Mouse (Mus musculus): ENCODE data around the gene Ogfod1.
A peak's percentile ranks its signal among the peaks of the same experiment; 100 is the strongest.
"Not testable (repeated sequence)": the region's sequence is repeated elsewhere in the genome, so short reads cannot be mapped to it uniquely, and the experiment has no call there.

Ogfod1 gene

DNA sequence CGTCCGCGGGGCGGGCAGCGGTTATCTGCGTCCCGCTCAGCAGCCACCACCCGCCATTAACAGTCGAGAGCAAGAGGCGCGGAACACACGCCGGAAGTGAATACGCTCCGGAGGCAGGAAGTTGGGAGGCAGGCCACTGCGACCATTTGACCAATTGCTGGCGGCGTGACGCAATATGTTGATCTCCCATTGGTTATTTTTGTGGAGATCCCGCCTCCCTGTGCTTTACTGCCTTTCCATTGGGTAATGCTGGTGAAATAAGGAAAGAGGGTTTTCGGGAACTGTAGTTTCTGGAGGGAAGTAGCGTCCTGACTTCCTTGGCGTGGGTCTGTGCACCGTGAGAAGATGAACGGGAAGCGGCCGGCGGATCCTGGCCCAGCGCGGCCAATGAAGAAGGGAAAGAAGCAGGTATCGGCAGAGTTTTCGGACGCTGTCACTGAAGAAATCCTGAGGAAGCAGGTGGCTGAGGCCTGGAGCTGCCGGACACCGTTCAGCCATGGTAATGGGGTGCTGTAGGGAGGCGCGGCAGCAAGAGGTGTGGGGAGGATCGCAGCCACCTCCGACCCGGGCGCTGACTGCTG lies at the start of gene Ogfod1, which contains the start of gene Nudt21:
Gene Ogfod1 (plus strand): TSS at position 255 of the 581 bp plus-strand sequence.
Gene Nudt21 (minus strand): TSS at position 88 of the 581 bp plus-strand sequence.
- DNase-seq (ENCODE audit: low spot score) = peak; percentile 98

DNA sequence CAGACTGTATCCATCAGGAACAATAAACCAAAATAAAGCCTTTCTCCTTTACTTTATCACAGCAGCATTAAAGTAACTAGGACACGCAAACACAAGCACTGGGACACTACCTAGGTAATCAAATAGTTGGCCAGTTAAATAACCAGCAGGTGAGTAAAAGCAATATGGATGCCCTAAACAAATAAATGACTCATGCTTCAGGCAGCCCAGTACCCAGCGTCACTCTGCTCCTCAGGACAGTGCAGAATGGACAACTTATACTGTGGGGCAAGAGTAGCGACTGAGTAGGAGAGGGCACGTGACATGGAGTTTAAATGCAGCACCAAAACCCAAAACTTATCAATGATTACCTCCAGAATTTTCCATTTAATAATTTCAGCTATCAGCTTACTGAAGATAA lies 47.3 kb upstream of the Ogfod1 start:
- no peak for DNase-seq (ENCODE audit: low spot score)

DNA sequence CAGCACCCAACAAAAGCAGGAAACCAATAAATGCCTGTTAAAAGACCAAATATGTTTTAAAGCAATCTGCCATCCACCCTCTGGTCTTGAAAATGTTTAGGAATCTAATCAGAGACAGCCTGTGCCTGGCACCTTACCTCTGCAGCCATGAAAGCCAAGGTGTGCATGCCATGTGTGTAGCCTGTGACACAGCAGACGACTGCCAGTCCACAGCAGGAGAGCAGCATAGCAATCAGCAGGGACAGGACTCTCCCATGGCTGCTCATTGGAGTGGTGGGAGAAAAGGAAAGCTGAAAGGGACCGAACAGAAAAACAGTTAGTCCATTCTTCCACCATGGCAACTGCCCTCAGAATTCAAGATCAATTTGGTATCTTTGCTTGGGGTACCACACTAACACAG lies 38.0 kb upstream of the Ogfod1 start:
- DNase-seq (ENCODE audit: low spot score) = no peak

DNA sequence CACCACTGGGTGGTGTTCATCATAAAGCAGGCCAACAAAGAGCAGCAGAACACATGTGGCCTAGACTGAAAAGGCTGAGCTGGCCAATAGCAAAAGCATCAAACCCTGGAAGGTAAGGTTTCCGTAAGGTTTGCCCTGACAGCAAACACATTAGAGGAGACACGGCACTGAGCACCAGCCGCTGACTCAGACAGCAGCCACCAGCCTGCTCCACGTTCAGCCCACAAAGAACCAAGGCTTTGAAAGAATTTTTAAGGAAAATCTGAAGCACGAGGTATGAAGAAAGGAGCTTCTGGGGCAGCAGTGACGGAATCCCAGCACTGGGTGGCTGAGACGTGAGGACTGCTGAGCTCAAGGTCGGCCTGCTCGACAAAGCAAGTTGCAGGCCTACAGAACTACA lies 32.9 kb upstream of the Ogfod1 start:
- no peak for DNase-seq (ENCODE audit: low spot score)

DNA sequence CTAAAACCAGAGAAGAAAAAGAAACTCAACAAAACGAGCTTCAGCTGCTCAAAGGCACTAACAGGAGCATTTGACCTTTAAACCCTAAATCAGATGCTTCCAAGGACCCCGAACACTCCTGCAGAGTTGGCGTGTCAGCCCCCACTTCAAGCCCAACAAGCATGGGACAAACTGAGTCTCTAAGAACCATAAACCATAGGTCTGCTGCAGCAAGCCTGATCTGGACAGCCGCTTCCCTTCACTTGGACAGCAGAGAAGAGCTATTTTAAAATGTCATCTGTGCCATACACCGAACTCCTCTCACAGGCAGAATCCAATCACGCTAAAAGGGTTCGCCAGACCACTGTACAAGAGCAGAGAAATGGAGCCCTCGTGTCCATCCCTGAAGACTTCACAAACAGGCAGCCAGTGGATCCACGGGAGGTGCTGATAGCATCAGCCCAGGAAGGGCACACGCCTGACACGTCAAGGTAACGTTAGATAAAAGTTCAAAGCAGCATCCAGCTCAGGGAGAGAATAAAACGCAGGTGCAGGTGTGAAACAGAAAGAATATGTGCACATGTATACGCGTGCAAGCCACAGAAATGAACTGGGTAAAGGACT lies 27.7 kb upstream of the Ogfod1 start:
- no peak for DNase-seq (ENCODE audit: low spot score)

DNA sequence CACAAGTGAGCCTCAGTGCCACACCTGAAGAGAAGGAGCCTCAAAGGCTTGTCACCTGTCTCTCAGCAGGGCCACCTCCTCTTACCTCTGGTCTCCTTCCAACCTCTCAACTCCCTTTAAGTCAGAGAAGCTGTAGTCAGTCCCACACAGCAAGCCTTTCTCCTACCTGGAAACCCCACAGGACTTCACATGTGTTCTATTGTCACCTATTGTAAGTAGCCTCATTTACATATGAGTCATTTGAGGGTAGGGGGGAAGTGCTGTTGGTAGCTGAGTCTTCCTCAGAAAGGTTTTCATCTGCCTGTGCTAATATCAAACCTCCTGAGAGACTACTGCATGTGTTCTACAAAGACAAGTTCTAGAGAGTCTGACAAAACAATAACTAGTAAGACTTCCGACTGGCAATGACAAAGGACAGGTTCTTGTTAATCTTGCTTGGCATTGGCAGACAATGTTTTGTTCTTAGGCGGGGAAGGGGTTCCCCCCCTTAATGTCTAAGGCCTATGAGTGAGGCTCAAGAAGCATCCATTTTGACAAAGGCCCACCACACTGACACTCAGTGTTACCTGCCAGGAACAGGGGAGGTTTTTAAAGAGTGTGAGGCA lies 26.8 kb upstream of the Ogfod1 start:
- DNase-seq (ENCODE audit: low spot score) = no peak

DNA sequence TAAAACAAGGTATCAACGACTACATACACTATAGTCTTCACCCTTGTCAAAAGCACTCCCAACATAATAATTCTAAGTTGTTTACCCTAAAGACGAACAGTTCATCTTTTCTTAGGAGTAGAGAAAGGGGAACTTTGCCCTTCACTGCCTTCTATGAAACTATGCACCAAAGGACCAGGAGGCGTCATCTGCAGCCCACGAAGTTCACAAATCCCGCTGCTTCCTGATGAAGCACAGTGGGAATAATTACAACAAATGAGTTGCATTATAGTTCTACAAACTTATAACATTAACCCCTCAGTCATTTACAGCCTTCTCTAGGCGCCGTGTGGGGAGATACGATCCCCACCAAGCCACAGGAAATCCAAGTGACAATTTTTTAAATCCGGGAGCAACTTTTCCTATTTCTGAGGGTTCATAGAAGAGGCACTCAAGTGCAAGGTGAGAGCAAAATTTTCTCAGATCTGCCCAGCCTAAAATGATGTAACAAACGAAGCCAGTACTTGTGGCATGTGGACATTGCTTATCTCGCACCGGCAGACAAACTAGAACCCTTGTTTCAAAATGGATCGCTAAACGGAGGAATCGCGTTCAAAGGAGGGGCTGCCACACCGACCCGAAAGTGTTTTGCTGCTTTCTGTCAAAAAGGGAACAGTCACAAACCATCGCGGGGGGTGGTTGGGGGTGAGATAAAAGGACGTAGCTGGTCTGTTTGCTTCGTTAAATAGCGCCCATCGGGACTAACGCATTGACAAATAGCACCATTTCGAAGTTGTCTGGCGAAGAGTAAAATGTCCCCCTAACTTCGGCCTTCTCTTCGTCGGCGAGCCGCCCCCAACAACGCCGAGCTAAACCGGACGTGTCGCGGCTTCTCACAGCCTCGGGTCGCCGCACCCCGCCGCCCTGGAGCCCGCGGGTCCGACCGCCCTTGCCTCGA lies 25.7 kb upstream of the Ogfod1 start:
- no peak for DNase-seq (ENCODE audit: low spot score)

DNA sequence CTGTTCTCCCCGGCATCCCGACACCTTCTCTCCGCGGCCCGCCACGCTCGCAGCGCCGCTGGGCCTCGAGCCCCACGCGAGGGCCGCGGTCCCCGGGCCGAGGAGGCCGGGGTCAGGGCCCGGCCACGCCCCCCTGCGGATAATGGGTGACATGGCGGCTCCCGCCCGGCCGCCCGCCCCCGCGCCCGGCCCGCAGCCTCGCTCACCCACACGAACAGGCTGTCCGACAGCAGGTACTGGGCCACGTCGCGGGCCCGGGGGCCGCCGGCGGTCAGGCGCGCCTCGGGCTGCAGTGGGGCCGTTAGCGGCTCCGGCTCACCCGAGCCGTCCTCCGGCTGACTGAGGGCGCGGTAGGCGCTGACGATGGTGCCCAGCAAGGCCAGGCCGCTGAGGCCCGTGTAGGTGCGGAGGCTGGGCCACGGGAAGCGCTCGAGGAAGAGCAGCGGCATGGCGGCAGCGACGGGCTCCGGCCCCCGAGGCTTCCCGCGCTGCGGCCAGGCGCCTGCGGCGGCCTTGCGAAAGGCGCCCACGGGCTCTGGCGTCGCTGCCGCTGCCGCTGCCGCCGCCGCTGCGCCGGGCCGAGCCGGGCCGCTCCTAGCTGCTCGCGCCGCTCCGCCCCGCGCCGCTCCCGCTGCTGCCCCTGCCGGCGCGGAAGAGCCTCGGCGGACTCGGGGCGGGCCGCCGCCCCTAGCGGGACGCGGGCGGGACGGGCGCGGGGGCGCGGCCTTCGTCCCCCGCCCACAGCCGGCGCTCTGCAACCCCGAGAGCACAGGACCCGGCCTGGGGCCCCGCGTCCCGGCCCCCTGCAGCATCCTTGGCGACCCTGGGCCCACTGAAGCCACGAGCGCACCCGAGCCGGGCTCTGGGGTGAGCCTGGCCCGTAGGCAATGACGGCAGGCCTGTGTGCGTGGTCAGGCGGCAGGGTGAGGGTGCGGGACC lies 24.7 kb upstream of the Ogfod1 start, which contains the start of gene Amfr:
Gene Amfr (minus strand): TSS at position 830 of the 939 bp plus-strand sequence.
- no peak for DNase-seq (ENCODE audit: low spot score)

DNA sequence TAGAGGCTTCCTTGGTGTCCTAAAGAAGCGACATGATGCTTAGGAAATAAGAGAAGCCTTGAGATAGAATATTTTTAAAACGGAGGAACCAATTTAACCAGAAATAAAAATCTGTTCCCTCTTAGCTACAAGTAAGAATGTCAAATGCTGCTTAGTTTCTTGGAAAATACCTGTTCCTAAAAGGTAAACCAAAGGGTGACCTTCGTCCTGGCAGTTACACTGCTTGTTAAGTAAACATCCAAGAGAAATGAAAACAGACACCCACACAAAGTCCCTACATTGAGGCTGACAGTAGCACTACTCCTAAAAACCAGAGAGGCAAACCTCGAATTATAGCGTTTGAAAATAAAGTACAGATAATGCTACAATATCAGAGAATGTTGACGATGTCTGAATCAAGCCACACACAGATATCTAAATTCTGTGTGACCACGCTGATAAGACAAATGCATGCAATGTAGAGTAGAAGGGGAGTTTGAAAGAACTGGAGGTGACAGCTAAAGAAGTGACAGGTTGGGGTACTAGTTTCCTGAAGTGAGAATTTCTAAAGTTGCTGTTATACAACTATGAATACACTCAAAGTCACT lies 23.9 kb upstream of the Ogfod1 start:
- no peak for DNase-seq (ENCODE audit: low spot score)

DNA sequence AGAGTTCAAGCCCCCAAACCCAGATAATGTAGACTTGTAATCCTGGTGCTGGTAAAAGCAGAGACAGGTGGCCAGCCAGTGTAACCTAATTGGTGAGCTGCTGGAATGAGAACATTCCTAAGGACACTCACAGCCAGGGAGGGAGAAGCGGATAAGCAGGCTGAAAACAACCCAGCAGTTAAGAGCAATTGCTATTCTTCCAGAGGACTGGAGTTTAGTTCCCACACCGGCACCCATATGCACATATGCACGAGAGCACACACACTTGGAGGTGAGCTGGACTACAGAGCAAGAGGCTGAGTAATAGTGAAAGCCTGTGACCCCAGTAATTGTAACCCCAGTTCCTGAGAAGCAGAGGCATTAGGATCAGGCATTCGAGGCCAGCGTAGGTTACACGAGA lies 13.1 kb upstream of the Ogfod1 start:
- DNase-seq (ENCODE audit: low spot score) = no peak

DNA sequence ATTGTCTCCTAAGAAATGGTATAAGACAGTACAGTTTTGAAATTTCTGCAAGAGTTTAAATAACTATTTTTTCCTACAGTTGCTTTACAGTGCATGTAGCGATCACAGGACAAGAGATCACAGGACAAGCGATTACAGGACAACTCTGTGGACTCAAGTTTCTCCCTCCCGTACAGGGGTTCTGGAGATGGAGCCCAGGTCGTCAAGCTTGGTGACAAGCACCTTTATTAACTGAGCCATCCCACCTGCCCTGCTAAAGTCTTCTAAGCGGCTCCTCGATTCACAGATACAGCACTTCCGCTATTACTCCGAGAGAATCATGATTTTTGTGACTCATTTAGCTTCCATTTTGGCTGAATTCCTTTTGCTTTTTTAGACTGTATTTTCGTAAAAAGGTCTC lies 7.3 kb upstream of the Ogfod1 start:
- no peak for DNase-seq (ENCODE audit: low spot score)

DNA sequence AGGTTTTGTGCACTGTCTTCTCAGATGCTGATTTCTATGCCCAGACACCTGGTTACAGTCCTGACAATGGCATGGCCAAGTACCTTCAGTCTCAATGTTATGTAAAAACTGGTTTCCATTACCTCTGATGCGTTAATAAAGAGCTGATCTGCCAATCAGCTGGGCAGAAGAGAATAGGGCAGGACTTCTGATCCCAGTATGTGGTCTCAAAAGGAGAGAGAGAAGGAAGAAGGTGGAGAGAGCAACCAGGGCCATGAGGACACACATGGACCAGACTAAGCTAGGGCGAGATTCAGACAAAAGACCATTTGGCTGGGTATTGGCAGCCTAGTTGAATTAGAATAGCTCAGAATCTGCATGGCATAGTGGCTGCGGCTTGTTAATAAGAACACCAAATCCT lies 3.4 kb upstream of the Ogfod1 start:
- DNase-seq (ENCODE audit: low spot score) = no peak

DNA sequence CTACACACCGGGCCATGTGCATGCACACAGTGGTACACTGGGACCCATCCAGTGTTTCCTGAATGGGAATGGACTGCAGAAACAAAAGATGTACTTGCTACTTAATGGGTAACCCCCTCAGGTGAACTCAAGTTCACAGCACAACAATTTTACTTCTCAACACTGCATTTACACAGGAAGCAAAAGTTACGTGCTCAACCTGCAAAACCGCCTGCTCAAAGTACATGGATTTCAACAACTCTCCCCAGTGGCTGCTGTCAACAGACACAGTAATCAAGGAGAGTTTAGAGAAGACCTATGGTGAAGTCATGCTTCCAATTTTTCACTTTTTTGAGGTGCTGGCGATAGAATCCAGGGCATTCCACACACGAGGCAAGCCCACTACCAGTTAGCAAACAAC lies 1.8 kb upstream of the Ogfod1 start:
- DNase-seq (ENCODE audit: low spot score) = no peak

DNA sequence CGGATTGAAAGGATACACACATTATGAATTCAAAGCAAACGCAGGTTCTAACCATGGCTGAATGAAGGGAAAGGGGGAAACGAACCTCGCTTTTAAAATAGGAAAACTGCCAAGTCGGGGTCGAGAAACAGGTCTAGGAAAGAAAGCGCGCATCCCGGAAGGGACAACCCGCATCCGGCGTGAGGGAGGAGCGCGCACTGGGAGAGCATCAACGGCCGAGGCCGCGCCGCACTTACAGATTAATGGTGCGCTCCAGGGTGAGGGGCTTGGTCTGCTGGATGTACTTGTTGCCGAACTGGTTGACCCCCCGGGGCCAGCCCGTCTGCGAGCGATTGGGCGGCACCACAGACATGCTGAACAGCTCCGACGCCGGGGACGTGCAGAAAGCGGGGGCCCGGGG lies 457 bp upstream of the Ogfod1 start:
- DNase-seq (ENCODE audit: low spot score) = not testable (repeated sequence)

DNA sequence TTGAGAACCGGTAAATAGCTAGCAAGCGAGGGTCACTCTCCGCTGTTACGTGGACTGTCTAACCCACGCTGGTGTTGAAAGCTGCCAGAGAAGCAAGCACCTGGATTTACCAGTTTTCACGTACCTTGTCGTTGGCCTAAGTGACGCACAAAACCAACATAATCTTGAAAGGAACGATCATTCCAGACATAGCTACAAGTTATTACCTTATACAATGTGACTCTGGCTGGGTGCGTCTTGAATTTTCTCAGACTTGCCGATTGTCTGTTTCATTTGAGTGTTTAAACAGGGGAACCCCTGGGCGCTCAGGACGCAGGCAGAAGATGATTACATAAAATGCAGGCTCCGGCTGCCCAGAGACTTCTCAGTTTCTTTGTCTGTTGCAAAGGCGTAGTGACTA lies 808 bp downstream of the Ogfod1 start:
- DNase-seq (ENCODE audit: low spot score) = no peak

DNA sequence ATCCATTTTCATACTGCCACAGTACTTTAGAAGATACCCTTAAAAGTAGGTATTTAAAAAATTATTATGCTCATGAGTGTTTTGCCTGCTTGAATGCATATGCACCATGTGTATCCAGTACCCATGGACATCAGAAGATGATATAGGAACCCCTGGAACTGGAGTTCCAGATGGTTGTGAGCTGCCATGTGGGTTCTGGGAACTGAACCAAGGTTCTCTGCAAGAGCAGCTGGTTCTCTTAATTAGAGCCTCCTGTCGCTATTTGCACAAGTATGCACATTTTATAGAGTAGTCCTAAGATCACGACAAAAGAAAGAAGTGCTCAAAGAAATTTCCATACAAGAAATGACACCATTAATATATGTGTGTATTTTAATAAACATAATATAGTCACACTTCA lies 10.8 kb downstream of the Ogfod1 start:
- no peak for DNase-seq (ENCODE audit: low spot score)

DNA sequence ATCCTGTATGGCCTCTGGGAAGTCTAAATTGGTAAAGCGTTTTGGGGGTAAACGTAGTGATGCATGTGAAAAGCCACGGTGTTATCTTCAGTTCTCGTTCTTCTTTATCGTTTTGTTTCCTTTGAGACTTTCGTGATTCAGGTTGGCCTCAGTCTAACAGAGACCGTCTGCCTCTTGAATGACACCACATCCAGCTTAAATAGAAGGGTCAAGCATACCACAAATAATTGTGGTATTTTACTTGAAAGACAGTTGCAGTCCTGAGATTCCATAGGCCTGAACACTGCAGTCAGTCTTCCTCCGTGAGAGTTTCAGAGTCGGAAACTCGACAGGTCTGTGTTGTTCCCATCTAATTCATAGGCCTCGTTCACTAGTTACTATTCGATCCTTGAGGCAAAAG lies 15.7 kb downstream of the Ogfod1 start:
- DNase-seq (ENCODE audit: low spot score) = no peak

DNA sequence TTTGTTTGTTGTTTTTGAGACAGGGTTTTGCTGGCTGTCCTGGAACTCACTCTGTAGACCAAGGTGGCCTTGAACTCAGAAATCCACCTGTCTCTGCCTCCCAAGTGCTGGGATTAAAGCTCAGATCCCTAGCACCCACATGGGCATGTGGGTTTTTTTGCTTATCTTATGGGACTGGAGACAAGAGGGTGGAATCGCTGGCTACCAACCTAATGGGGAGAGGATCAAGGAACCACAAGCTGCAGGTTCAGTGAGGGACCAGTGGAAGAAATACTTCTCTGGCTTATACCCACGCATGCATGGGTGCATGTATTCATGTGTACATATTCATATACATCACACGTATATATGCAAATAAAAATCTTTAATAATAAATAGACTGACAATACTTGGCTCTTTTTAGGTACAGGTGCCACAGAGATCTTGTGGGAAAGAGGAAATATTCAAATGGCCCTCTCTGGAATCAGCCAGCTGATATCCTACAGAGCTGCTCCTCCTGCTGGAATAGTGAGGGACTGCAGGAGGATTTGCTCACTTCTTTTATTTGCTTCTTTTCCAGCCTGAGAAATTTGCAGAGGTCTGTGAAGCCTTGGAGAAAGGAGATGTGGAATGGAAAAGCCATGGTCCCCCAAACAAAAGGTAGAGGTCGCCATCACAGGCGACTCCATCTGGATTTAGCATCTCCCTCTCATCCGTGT lies 20.3 kb downstream of the Ogfod1 start:
- DNase-seq (ENCODE audit: low spot score) = no peak

DNA sequence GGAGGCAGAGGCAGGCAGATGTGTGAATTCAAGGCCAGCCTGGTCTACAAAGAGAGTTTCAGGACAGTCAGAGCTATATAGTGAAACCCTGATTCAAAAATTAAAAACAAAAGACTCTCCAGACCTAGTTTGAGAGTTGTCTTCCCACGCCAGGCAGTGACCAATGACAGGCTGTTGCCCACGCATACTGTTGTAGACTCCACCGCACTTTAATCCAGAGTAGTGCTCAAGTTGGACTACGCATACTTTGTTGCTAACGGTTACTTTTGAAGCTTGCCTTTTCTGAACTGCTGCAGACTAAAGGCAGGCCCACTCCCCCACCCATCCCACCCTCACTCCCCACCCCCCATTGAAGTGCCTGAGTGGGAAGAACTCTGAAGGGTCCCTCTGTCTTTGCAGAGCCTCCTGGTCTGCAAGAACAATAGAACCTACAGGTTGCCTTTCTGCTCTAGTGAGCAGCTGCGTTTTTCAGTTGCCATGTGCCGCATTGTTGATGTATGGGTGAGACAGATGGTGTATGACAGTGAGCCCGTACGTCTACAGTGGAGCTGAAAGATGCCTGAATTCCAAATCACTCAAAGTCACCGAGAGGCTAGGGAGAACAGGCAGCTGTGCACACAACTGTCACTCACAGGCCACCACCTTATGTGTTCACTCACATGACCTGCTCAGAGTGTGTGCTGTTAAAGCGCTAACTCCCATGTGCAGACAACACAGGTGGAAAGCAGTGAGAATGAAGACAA lies 29.3 kb downstream of the Ogfod1 start:
- no peak for DNase-seq (ENCODE audit: low spot score)

DNA sequence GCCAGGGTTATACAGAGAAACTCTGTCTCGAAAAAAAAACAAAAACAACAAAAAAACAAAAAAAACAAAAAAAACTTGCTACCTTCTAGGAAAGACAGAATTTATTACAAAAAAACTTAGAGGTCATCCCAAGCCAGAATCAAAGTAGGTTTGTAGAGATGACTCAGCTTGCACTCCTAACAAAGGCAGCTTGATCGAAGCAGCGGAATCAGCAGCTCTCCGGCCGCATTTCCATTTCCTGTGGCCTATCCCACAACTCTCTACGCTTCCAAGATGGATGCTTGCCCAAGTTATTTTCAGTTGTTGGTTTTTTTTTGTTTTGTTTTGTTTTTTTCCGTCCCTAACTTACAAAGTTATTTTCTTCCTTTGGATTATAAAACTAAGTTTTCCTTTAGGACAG lies 31.8 kb downstream of the Ogfod1 start:
- no peak for DNase-seq (ENCODE audit: low spot score)
